Mouse (Mus musculus): Measurements from ENCODE around the gene Zfp652. TPM values are rescaled to one million over a fixed set of nuclear protein-coding genes. Genes with fewer than 3 reads are reported as not detected.
"Not testable (repeated sequence)": the region's sequence is repeated elsewhere in the genome, so short reads cannot be mapped to it uniquely, and the experiment has no call there.

Zfp652 gene
- polyA plus RNA-seq, 2 experiments from 2014 or later, result 15.1 to 21.3 TPM

DNA sequence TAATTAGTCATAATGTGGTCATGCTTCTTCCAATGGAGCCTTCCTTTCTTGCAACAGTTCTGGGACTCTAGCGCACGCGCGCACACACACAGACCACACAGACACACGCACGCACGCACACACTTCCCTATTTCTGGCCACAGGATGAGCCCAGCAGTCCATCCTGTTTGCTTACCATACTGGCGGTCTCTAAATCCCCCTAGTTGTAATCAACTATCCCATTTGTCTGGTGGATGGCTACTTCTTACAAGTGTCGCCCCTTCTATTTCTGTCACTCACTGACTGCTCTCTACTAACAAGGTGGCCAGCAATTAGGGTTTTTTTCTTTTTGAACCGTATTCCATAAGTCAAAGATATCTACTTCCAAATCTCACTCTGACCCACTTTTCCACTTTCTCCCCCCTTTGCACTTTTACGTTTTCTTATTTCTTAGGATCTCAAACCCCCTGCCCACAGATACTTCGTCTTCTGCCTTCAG is 349 bp upstream of the Zfp652 start:
- peak; percentile 13 for ATAC-seq

DNA sequence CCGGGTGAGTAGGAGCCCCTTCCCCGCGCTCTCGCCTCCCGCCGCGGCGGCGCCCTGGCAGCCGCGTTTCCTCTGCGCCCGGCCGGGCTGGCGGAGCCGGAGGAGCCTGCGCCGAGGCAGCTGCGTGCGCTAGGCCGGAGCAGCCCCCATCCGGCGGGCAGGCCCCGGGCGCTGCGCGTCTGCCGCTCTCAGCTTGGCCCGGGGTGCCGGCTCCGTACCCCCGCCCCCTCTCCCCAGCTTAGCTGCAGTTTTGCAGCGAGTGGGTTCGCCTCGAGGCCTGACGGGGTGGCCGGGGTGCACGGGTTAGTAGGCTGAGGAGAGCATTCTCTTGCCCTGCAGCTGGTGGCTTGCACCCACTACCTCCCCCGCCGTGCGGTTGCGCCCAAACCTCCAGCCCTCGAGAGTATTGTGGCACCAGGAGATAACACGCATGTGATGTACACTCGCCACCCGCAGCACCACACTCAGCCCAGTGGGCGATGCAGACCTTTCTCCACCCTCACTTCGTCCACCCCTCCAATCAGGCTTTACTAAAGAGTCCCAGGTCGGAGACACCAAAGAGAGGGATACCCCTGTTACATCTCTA is 845 bp downstream of the Zfp652 start:
- peak; percentile 47 for ATAC-seq

DNA sequence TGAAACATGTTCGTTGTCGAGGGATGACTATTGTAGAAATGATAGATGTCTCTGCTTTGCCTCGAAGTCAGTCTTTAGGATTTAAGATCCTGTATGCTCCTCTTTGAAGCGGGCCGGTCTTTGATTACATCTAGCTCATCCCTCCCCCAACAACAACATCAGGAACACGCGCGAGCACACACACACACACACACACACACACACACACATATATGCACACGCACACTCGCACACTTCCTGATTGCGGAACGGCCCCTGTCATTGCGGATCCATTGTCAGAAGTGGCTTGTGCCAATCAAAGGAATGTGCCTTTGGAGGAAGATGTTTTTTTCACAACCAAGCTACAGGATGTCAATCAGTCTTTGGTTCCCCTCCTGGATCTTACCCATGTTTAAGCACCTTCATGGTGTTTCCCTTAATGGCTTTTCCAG is 1.4 kb downstream of the Zfp652 start:
- peak; percentile 34 for ATAC-seq

DNA sequence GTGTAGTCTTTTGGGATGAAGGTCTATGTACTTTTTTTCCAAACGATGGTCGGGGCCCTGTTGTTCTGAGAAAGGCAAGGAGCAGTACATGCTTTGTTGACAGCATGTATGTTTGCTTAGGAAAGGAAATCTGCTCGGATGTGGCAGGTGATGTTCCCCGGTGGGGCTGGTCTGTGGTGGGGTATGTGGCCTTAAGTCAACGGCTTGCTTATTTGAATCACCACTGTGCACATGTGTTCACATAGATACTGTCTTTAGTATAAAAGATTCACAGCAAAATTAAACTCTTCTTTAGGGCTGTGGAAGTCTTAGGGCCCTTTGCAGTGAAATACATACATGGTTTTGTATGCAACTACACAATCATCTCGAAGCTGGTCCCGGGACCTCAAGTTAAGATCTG is 1.9 kb downstream of the Zfp652 start:
- no peak for ATAC-seq

DNA sequence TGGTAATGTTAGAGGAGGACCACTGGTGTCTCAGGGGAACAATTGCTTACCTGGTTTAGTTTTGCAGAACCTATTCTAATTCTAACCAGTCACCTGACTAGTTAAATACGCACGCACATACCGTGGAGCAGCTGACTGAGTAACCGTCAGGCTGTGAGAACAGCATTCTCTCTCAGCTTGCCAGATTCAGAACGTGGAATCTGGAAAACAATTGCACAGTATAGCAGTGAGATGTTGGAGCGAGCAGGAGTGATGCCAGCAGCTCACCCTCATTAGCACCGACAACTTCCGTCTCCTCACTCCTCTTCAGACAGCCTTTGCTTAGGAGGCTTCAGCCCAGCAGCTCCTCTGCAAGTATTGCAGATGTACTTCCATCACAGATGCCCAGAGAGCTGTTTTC is 3.7 kb downstream of the Zfp652 start:
- ATAC-seq, result no peak

DNA sequence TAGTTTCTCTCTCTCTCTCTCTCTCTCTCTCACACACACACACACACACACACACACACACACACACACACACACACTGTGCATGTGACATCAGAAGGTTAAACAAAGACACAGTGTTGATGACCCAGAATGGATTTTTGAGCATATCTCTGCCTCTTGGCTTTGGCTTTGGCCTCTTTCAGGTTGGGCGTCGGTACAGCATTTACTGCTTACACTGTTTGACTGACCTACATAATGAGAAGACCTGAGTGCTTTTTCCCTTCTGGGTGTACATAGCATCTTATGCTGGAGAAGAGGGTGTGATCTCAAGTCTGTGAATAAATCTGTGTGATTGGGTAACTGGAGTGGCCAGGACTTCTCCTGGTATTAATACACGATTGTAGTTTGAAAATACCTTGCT is 6.9 kb downstream of the Zfp652 start:
- no peak for ATAC-seq

DNA sequence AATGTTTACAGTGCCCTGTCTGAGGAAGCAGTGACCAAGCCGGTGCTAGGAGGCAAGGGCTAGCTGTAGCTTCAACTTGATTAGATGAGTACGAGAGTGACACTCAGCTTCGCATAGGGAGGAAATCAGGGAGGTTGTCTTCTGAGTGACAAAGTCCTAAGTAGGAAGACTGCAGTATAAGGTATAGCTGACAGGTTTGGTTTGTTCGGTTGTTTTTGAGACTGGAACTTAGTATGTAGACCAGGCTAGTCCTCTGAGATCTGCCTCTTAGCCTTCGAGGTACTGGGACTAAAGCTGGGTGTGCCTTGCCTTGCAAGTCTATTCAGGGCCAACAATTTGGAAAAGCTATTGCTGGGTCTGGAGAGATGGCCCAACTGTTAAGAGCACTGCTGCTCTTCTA is 10.8 kb downstream of the Zfp652 start, which contains the start of gene B130006D01Rik:
B130006D01Rik (plus strand) TSS at position 301 of the 400 bp plus-strand sequence.
- no peak for ATAC-seq

DNA sequence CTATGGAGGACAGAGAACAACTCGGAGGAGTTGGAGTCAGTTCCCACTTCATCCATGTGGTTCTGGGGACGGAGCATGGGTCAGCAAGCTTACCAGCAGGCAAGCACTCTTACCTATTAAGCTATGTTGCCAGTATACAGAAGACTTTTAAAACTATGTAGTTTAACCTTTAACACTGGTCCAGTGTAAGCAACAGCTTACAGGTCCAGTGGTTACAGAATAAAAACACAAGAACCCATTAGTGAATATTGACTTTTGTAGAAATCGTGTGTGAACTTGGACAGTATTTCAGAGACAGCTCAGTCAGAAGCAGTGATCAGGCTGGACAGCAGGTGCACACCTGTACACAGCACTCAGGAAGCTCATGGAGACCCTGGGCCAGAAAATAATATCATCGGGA is 12.0 kb downstream of the Zfp652 start:
- ATAC-seq, result no peak

DNA sequence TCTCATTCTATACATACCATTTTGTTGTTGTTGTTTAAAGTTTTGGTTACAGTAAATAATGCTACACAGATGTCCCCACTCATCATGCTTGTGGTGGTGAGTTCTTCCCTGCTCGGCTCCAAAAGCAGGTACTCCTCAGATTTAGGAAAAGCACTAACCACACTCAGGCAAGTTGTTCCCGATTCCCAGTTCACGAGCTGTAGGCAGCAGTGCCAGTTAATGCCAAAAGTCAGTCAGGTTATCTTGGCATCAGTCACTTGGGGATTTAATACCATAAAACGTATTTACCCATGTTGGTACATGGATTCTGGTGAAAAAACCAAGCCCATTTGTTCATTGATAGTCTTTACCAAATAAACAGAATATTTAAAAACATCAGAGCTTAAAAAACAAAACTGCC is 13.7 kb downstream of the Zfp652 start:
- no peak for ATAC-seq

DNA sequence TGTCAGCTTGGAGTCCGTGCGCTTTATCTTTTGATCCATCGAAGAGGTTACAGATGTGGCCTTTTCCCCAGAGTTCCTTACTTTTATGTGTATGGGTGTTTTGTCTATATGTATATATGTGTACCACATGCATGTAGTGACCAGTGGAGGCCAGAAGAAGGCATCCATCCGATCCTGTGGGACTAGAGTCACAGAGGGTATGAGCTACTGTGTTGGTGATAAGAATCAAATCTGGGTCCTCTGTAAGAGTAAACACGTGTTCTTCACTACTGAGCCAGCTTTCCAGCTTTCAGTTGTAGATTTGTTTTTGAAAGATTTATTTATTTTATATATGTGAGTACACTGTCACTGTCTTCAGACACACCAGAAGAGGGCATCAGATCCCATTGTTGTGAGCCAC is 15.5 kb downstream of the Zfp652 start:
- no peak for ATAC-seq

DNA sequence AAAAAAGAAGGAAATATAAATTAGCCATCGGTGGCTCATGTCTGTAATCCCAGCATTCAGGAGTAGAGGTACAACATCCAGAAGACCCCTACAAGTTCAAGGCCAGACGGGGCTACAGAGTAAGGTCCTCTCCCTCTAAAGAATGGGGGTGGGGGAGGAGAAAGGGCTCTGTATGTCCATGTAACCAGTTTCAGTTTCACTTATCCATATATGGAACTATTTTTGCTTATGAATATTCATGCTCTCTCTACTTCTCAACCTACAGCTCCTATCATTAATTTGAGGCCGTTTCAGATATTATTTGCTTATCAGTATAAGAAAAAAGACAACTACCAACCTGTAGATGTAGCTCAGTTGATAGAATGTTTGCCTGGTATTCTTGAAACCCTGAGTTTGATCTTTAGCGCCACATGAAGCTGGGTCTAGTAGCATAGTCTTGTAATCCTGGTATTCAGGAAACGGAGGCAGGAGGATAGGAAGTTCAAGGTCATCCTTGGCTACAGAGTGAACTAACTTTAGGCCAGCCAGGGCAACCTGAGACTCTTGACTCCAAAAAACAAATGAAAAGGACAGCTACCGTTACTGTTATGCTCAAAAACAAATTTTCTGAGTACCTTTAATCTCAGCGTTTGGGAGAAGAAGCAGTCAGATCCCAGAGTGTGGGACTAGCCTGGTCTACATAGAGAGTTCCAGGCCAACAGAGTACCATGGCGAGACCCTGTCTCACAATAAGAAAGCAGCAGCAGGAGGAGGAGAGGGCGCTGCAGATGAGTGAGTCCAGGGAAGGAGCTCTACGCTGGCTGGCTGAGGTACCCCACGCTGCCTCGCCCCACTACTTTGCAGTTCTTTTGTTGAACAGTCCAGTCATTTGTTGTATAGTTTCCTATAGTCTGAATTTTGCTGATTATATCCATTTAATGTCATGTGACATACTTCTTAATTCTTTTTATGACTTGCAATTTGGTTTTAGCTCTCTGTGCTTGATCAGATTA is 16.7 kb downstream of the Zfp652 start:
- ATAC-seq, result peak; percentile 87

DNA sequence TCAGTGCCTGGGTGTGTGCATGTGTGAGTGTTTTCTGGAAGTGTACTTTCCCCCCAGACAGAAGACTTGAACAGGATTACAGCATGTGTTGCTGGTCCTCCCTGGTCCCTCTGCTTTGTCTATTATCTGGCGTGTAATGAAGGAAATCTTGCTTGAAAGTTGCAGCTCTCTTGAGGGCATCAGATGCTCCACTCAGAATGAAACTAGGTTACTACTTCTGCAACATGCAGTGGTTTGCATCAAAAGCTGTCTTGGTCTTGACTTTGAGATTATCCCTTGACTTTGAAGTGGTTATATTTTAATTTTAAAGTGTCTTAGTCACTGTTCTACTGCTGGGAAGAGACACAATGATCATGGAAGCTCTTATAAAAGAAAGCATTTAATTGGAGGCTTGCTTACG is 22.0 kb downstream of the Zfp652 start:
- no peak for ATAC-seq

DNA sequence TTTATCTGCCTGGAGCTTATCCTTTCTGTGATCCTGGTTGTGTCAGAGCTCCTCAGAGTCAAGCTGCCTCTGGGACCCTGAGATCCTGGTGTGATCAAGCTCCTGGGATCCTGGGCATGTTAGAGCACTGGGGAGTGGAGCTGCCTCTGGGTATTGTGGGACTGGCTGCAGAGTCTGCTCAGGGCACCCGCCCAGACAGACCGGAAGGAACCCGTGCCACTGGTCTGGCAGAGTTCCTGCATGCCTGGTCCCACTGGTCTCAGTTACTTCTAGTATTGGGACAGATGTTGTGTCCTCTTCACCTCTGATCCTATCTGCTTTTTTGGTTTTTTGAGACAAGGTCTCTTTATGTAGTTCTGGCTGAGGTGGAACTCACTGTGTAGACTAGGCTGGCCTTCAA is 25.3 kb downstream of the Zfp652 start:
- ATAC-seq, result no peak

DNA sequence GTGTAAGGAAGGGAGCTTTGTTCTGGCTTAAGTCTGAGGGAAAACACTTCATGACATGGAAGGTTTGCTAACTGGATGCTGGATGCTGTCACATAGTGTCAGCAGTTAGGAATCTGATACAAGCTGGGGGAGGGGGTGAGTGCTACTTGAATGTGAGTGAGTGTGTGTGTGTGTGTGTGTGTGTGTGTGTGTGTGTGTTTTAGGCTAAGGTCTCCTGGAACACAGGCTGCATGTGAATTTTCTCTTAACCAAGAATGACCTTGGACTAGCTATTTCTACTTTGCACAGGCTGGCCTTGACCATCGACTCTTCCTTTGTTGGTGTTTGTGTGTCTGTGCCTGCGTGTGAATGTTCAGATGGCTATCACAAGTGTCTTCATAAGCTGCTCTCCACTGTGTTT is 32.0 kb downstream of the Zfp652 start:
- no peak for ATAC-seq

DNA sequence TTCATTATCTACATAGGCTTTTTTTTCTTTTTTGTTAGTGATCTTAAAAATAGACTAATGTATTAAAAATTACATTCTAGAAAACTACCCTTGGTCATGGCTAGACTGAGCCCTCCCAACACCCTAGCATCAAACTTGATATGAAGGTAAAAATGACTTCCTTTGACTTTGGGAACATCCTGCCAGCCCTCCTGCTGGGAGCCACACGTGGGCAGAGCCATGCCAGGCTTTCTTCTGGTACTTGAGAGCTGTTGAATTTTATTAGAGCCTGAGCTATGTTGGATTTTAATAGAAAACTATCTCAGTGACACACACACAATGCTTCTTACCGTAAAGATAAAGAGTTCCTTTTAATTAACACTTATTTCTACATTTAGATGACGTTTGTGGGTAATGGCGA is 34.3 kb downstream of the Zfp652 start:
- ATAC-seq, result no peak

DNA sequence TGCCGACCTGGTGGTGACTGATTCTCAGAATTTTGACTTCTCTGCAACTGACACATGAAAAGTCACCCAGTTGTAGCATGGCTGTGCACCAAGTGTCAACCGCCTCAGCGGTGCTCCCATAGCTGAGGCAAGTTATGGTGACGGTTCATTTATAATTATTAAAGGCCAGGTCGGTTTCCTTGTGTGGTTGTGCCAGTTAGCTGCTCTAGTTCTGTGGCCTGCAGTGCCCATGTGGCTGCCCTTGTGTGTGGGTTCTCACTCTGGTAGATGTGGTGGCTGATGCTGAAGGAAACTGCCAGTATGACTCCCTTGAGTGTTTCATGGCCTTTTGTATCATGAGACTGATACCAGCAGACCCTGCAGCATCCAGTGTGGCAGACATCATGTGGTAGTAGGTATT is 35.9 kb downstream of the Zfp652 start:
- no peak for ATAC-seq

DNA sequence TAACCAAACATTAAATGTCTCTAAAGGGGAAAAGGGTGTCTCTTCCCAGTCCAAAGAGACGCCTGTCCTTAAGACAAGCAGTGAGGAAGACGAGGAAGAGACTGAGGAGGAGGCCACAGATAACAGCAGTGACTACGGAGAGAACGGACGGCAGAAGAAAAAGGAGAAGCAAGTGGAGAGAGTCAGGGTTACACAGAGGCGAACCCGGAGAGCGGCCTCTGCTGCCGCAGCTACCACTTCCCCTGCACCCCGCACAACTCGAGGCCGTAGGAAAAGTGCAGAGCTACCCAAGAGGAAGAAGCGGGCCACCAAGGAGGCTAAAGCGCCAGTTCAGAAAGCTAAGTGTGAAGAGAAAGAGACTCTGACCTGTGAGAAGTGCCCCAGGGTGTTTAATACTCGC is 37.1 kb downstream of the Zfp652 start:
- no peak for ATAC-seq

DNA sequence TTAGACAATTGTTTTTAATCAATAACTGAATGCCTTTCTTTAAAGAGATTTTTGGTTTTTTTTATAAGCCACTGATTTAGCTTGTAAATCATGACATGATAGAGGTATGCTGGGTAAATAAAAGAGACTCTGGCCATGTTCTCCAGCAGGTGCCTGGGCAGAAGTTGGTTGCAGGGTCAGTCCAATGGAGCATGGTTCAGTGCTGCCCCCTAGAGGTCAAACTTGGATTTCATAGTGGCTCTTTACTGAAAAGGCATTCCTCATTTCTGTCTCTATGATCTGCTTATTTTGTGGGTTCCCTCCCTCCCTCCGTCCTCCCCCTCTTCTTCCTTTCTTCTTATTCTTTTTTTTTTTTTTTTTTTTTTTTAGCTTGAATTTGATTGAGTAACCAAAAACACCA is 38.5 kb downstream of the Zfp652 start:
- peak; percentile 56 for ATAC-seq

DNA sequence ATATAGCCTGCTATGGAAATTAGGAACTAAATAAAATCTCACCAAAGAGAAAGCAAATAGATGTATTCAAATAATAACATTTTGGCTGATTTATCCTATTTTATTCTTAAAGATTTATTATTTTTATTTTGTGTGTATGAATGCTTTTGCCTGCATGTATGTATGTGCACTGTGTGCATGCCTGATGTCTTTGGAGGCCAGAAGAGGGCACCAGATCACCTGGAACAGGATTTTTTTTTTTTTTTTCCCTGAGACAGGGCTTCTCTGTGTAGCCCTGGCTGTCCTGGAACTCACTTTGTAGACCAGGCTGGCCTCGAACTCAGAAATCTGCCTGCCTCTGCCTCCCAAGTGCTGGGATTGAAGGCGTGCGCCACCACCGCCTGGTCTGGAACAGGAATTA is 42.7 kb downstream of the Zfp652 start:
- not testable (repeated sequence) for ATAC-seq

DNA sequence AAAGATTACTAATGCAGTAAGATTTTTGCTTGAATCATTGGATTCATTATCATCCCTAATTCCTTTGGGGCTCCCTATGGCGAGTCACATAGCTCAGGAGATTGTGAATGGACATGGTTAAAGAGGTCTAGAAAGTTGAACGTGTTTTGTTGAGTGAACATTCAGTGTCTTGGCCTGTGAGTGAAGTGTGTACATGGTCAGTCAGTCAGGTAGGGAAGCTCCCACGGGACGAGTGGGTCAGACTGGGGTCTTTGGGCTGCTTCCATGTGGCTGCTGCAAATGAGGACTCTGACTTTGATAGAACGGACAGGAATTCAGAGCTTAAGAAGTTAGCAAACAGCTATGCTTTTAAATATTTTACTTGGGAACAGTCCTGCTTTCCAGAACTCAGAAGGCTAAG is 48.0 kb downstream of the Zfp652 start:
- ATAC-seq, result no peak

DNA sequence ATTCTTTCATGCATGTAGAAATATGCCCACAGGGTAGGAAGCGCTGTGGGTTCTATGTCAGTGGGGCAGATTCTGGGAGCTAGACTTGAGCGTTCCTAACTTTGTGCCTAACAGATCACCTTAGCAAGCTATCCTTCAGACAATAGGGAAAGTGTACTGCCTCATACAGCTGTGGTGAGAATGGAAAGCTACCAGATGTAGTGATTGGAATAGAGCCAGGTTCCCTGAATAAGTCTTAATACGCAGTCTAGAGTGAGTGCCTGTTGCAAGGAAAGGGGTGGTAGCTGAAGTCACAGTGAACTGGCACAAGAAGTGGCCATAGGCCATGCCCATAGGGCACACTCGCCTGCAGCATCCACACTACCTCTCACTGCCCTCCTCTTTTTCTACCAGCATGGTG is 50.5 kb downstream of the Zfp652 start:
- ATAC-seq, result no peak

DNA sequence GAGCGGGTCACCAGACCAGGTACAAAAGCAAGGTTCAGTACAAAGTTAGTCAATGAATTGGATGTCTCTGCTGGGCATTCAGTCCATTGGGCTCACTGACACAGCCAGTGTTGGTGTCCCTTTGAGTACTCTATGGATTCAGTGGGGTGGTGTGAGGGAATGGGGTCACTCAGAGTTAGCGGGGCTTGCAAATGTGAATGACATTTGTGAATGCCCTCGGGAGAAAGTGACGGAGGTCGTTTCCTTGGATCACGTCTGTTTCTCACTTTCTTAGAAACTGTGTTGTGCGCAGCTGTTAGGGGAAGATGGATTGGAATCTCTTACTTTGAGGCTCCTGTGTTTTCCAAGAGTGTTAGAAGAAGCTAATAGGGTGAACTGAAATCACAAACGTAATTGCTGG is 52.3 kb downstream of the Zfp652 start:
- ATAC-seq, result no peak

DNA sequence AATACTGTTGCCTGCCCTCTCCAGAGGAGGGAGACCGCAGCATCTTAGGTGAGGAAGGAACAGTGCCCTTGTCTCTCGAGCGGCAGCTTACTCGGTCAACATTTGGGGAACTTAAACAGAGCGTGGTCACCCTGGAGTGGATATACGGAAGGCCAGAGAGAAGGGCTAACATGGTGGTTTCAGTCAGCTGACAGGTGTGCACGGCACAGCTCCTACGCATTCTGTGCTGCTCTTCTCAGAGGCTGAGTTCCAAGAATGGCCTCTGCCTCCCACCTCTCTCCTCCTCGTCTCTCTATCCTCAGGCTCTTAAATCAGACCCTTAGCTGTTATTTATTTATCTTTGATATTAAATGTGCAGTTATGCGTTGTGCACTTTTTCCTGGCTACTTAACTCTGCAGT is 52.9 kb downstream of the Zfp652 start:
- no peak for ATAC-seq

DNA sequence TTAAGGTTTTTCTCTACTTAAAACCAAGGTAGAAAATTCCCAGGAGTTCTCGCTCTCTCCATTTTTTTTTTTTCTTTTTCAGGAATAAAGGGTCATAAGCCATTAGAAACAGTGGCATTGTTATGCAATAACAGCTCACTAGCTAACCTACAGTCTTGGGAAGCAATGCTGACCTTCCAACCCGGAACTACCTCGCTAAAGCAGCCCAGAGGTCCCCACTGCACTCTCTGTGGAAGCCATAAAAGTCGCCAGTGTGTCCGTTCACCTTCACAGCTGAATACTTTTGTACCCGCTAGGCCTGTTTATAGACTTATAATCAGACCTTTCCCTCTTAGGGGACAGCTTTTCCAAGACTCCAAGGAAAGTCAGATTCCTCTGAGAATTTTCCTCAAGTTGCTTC is 55.8 kb downstream of the Zfp652 start:
- ATAC-seq, result no peak

Measured in CD4-positive, CD25-positive, alpha-beta regulatory T cell, adult 4 months (primary cell).